15 mouse cellular contexts compared by ENCODE assay signal in genomic region chr15:12024791-12025268, GRCm38 (mm10). TPM values are rescaled to one million over a fixed set of nuclear protein-coding genes. Genes with fewer than 3 reads are reported as not detected.
DNase-seq lines count a peak whose midpoint lies in the region; ATAC-seq and TF ChIP-seq lines count a peak whose summit lies in the region.
"Had no signal": no experiment of that assay in that cellular context is flagged by ENCODE, and none has a peak within 500 bp of the region (broad histone marks: within the 10 kb centered on the region; RNA-seq: fewer than 3 reads in every experiment).

No protein-coding gene starts in this region.

- ATAC-seq in embryonic facial prominence, embryonic 13.5 days (ENCODE audit: insufficient number of reproducible peaks, insufficient read depth, low FRiP score, low TSS enrichment, low read depth), result no peak
- ATAC-seq in hindbrain, embryonic 14.5 days (ENCODE audit: low FRiP score), result no peak
- no peak for ATAC-seq in hindbrain, postnatal 0 days
- no peak for ATAC-seq in lung, postnatal 0 days
- ATAC-seq in activated CD4-positive, CD25-positive, alpha-beta regulatory T cell, adult 4 months, result no peak
- ATAC-seq: intestine, embryonic 16.5 days; midbrain, embryonic 15.5 days had no signal

- H3K4me3 ChIP-seq in embryonic facial prominence, embryonic 13.5 days, result no peak overlapping the region
- H3K4me3 ChIP-seq in embryonic facial prominence, embryonic 10.5 days, result no peak overlapping the region
- H3K4me3 ChIP-seq in hindbrain, embryonic 14.5 days (replicated peaks; ENCODE audit: low read length), result no peak overlapping the region
- H3K4me3 ChIP-seq in hindbrain, postnatal 0 days (ENCODE audit: low read length), result no peak overlapping the region
- no peak overlapping the region for H3K4me3 ChIP-seq in lung, postnatal 0 days (ENCODE audit: low read depth, low read length)
- H3K4me3 ChIP-seq: midbrain, embryonic 15.5 days; stomach, embryonic 15.5 days had no signal

- no peak overlapping the region for H3K4me2 ChIP-seq in embryonic facial prominence, embryonic 13.5 days
- H3K4me2 ChIP-seq in hindbrain, embryonic 14.5 days (replicated peaks), result peak overlapping the region; percentile 9; the same call in 1 of the 2 replicates
- no peak overlapping the region for H3K4me2 ChIP-seq in hindbrain, postnatal 0 days (ENCODE audit: low read depth, low read length)
- H3K4me2 ChIP-seq in lung, postnatal 0 days (replicated peaks; ENCODE audit: low read depth, low read length), result 0 out of 2 replicates have a peak overlapping the region, but pooled peaks have one; percentile 8
- H3K4me2 ChIP-seq: liver, embryonic 11.5 days; midbrain, embryonic 15.5 days; stomach, embryonic 15.5 days had no signal

- H3K4me1 ChIP-seq in embryonic facial prominence, embryonic 13.5 days, result no peaks in the 10 kb centered on the region
- no peaks in the 10 kb centered on the region for H3K4me1 ChIP-seq in embryonic facial prominence, embryonic 10.5 days
- H3K4me1 ChIP-seq in hindbrain, embryonic 14.5 days (replicated peaks; ENCODE audit: control insufficient read depth, insufficient read depth, low read length), result no peaks in the 10 kb centered on the region
- H3K4me1 ChIP-seq in hindbrain, postnatal 0 days (ENCODE audit: insufficient read depth, low read length), result no peaks in the 10 kb centered on the region
- no peaks in the 10 kb centered on the region for H3K4me1 ChIP-seq in lung, postnatal 0 days (ENCODE audit: insufficient read depth, low read depth, low read length)
- H3K4me1 ChIP-seq: midbrain, embryonic 15.5 days; stomach, embryonic 15.5 days had no signal

- WGBS in embryonic facial prominence, embryonic 13.5 days, result 58% methylated on average over 14 of the region's 14 CpGs
- 60% methylated on average over 14 of the region's 14 CpGs for WGBS in embryonic facial prominence, embryonic 10.5 days
- WGBS in hindbrain, embryonic 14.5 days, result 64% methylated on average over 14 of the region's 14 CpGs
- 56% methylated on average over 14 of the region's 14 CpGs for WGBS in hindbrain, postnatal 0 days
- 37% methylated on average over 14 of the region's 14 CpGs for WGBS in lung, postnatal 0 days

- no peaks in the 10 kb centered on the region for H3K36me3 ChIP-seq in embryonic facial prominence, embryonic 13.5 days
- no peaks in the 10 kb centered on the region for H3K36me3 ChIP-seq in embryonic facial prominence, embryonic 10.5 days (replicated peaks)
- no peaks in the 10 kb centered on the region for H3K36me3 ChIP-seq in hindbrain, embryonic 14.5 days (replicated peaks; ENCODE audit: control insufficient read depth, insufficient read depth)
- no peaks in the 10 kb centered on the region for H3K36me3 ChIP-seq in hindbrain, postnatal 0 days (ENCODE audit: insufficient read depth, low read length)
- H3K36me3 ChIP-seq in lung, postnatal 0 days (ENCODE audit: insufficient read depth, low read length), result no peaks in the 10 kb centered on the region
- H3K36me3 ChIP-seq: midbrain, embryonic 15.5 days; stomach, embryonic 15.5 days had no signal

- H3K9ac ChIP-seq in embryonic facial prominence, embryonic 13.5 days, result 0 out of 2 replicates have a peak overlapping the region, but pooled peaks have one; percentile 21
- no peak overlapping the region for H3K9ac ChIP-seq in hindbrain, embryonic 14.5 days
- no peak overlapping the region for H3K9ac ChIP-seq in hindbrain, postnatal 0 days (replicated peaks; ENCODE audit: low read length)
- no peak overlapping the region for H3K9ac ChIP-seq in lung, postnatal 0 days (replicated peaks; ENCODE audit: low read depth)
- H3K9ac ChIP-seq: midbrain, embryonic 15.5 days; stomach, embryonic 15.5 days had no signal

- H3K27ac ChIP-seq in embryonic facial prominence, embryonic 13.5 days, result no peak overlapping the region
- no peak overlapping the region for H3K27ac ChIP-seq in embryonic facial prominence, embryonic 10.5 days (replicated peaks)
- H3K27ac ChIP-seq in hindbrain, embryonic 14.5 days, result no peak overlapping the region
- no peak overlapping the region for H3K27ac ChIP-seq in hindbrain, postnatal 0 days
- no peak overlapping the region for H3K27ac ChIP-seq in lung, postnatal 0 days (ENCODE audit: low read length)
- H3K27ac ChIP-seq: midbrain, embryonic 15.5 days; stomach, embryonic 15.5 days had no signal

- TF ChIP-seq EP300 in lung, postnatal 0 days (IDR thresholded peaks at IDR 0.05), result no peak

- DNase-seq in embryonic facial prominence, embryonic 10.5 days (ENCODE audit: low spot score), result no peak
- DNase-seq in hindbrain, embryonic 14.5 days (ENCODE audit: low spot score), result no peak
- DNase-seq in hindbrain, postnatal 0 days (ENCODE audit: low spot score), result no peak
- DNase-seq in lung, postnatal 0 days (ENCODE audit: low spot score), result no peak
- no peak for DNase-seq in lung, postnatal 36 days
- peak; percentile 39 for DNase-seq in right cerebral cortex, postnatal 25 days
- DNase-seq: adrenal gland, postnatal 25 days; cerebellum, adult 11 months; kidney, postnatal 14 days had no signal

- TF ChIP-seq CTCF in hindbrain, postnatal 0 days (IDR thresholded peaks at IDR 0.05; ENCODE audit: low read depth), result no peak
- no peak for TF ChIP-seq CTCF in lung, postnatal 0 days (IDR thresholded peaks at IDR 0.05)

- no peaks in the 10 kb centered on the region for H3K27me3 ChIP-seq in embryonic facial prominence, embryonic 13.5 days
- no peaks in the 10 kb centered on the region for H3K27me3 ChIP-seq in embryonic facial prominence, embryonic 10.5 days (replicated peaks; ENCODE audit: low read depth, poor library complexity, severe bottlenecking)
- no peaks in the 10 kb centered on the region for H3K27me3 ChIP-seq in hindbrain, embryonic 14.5 days (ENCODE audit: control insufficient read depth, insufficient read depth, low read length)
- no peaks in the 10 kb centered on the region for H3K27me3 ChIP-seq in hindbrain, postnatal 0 days (ENCODE audit: insufficient read depth, low read length)
- H3K27me3 ChIP-seq in lung, postnatal 0 days (replicated peaks; ENCODE audit: insufficient read depth, low read length), result no peaks in the 10 kb centered on the region
- H3K27me3 ChIP-seq: midbrain, embryonic 15.5 days; stomach, embryonic 15.5 days had no signal

- no peaks in the 10 kb centered on the region for H3K9me3 ChIP-seq in embryonic facial prominence, embryonic 13.5 days
- H3K9me3 ChIP-seq in embryonic facial prominence, embryonic 10.5 days, result no peaks in the 10 kb centered on the region
- no peaks in the 10 kb centered on the region for H3K9me3 ChIP-seq in hindbrain, embryonic 14.5 days (ENCODE audit: control insufficient read depth, low read length)
- H3K9me3 ChIP-seq in hindbrain, postnatal 0 days (ENCODE audit: low read length), result no peaks in the 10 kb centered on the region
- H3K9me3 ChIP-seq in lung, postnatal 0 days (ENCODE audit: low read length), result no peaks in the 10 kb centered on the region
- H3K9me3 ChIP-seq: midbrain, embryonic 15.5 days; stomach, embryonic 15.5 days had no signal

RNA-seq across cellular contexts. Expression of gene Sub1, which starts 28.0 kb away (rescaled TPM):
- 721 and 790 TPM in 2 replicates for polyA plus RNA-seq in embryonic facial prominence, embryonic 13.5 days (2015; fragmentation: Nextera tagmentation; extraction: Ambion mirVana)
- polyA plus RNA-seq in embryonic facial prominence, embryonic 10.5 days (2016; fragmentation: Nextera tagmentation; extraction: Ambion mirVana), result 772 and 811 TPM in 2 replicates
- polyA plus RNA-seq in hindbrain, embryonic 14.5 days (2014; fragmentation: Nextera tagmentation; extraction: Ambion mirVana), result 534 and 562 TPM in 2 replicates
- total RNA-seq in hindbrain, postnatal 0 days (2014; rRNA removed), result 86.7 and 87.2 TPM in 2 replicates
- 585 and 630 TPM in 2 replicates for polyA plus RNA-seq in hindbrain, postnatal 0 days (2015; fragmentation: Nextera tagmentation; extraction: Ambion mirVana)
- 608 and 620 TPM in 2 replicates for polyA plus RNA-seq in lung, postnatal 0 days (2015; fragmentation: Nextera tagmentation; extraction: Ambion mirVana)
- polyA plus RNA-seq in activated CD4-positive, CD25-positive, alpha-beta regulatory T cell, adult 4 months (2017; shearing (Covaris generic)), result 1,000 to 10,000 TPM in 1 of 2 experiments, 100 to 1,000 TPM in 1; 878 to 1,002 TPM

Comparison
In these comparisons a context has a peak if more than half of its experiments do, and no peak if none do; other contexts are left out.
1. H3K4me2 ChIP-seq: peak in hindbrain, embryonic 14.5 days (single experiment) and lung, postnatal 0 days (single experiment); none in embryonic facial prominence, embryonic 13.5 days (single experiment) and hindbrain, postnatal 0 days (single experiment).